Mouse (Mus musculus) brown adipose tissue, adult 24 weeks (tissue): ENCODE results near the gene Ankib1. TPM values are rescaled to one million over a fixed set of nuclear protein-coding genes. Genes with fewer than 3 reads are reported as not detected.
"Not testable (repeated sequence)": the region's sequence is repeated elsewhere in the genome, so short reads cannot be mapped to it uniquely, and the experiment has no call there.

ENCODE experiments used
- H3K27ac ChIP-seq: fragments of 200-500 bp; replicated peaks from 2 replicates; pipeline ENCODE4 v1.5.1; 2012; ENCODE audit warnings: low read depth, mild to moderate bottlenecking, low read length
- H3K4me1 ChIP-seq: fragments of 200-500 bp; 2 replicates; pipeline ENCODE4 v1.6.1; 2012; ENCODE audit warnings: low read length, mixed read lengths; ENCODE audit not compliant: control insufficient read depth, insufficient read depth, insufficient read length
- H3K4me3 ChIP-seq: fragments of 200-500 bp; 2 replicates; pipeline ENCODE4 v1.5.1; 2012; ENCODE audit warnings: low read depth, mild to moderate bottlenecking, low read length, moderate library complexity; ENCODE audit not compliant: insufficient read depth
- polyA plus RNA-seq: library from polyadenylated mRNA; stranded (reverse); fragments of >200 nt; gene quantifications from 2 replicates; pipeline ENCODE4 v1.2.4, GENCODE M21; 2012; ENCODE audit not compliant: missing spikeins, insufficient read depth, insufficient read length

Gene Ankib1
- polyA plus RNA-seq, 1 experiment, result 12.6 TPM

GRCm38 (mm10) chr5:3783947-3784681 lies 18.6 kb downstream of the Ankib1 start:
- Histone ChIP-seq H3K27ac (no peak overlapping the region), H3K4me3 (no peak overlapping the region), H3K4me1 (no peaks in the 10 kb centered on the region; the same call in 1 of the 2 replicates)

- no peak overlapping the region for H3K27ac ChIP-seq
- no peak overlapping the region for H3K4me3 ChIP-seq
These were observed 20.1 kb downstream of the Ankib1 start for GRCm38 (mm10) chr5:3782670-3783069.

GRCm38 (mm10) chr5:3772017-3772416 lies 30.7 kb downstream of the Ankib1 start:
- Histone ChIP-seq H3K4me1 (no peaks in the 10 kb centered on the region; the same call in 1 of the 2 replicates), H3K27ac (no peak overlapping the region), H3K4me3 (no peak overlapping the region)

More at GRCm38 (mm10) chr5:3782670-3783069, 20.1 kb downstream of the Ankib1 start:
- no peaks in the 10 kb centered on the region; the same call in 1 of the 2 replicates for H3K4me1 ChIP-seq

GRCm38 (mm10) chr5:3771512-3771911 lies 31.2 kb downstream of the Ankib1 start:
- H3K4me3 ChIP-seq, result no peak overlapping the region
- H3K27ac ChIP-seq, result no peak overlapping the region
- no peaks in the 10 kb centered on the region; the same call in 1 of the 2 replicates for H3K4me1 ChIP-seq

- not testable (repeated sequence) for H3K4me1 ChIP-seq, H3K4me3 ChIP-seq, H3K27ac ChIP-seq
These were observed 52.2 kb downstream of the Ankib1 start for GRCm38 (mm10) chr5:3750536-3750935.

- not testable (repeated sequence) for H3K27ac ChIP-seq, H3K4me1 ChIP-seq, H3K4me3 ChIP-seq
These were observed 69.9 kb downstream of the Ankib1 start for GRCm38 (mm10) chr5:3732846-3733245.

GRCm38 (mm10) chr5:3728820-3729219 lies 73.9 kb downstream of the Ankib1 start:
- Histone ChIP-seq H3K27ac (no peak overlapping the region), H3K4me1 (no peaks in the 10 kb centered on the region), H3K4me3 (no peak overlapping the region)

- Histone ChIP-seq H3K4me3 (no peak overlapping the region), H3K4me1 (no peaks in the 10 kb centered on the region), H3K27ac (no peak overlapping the region)
These were observed 77.2 kb downstream of the Ankib1 start for GRCm38 (mm10) chr5:3725491-3725890.

GRCm38 (mm10) chr5:3723415-3723814 lies 79.3 kb downstream of the Ankib1 start:
- Histone ChIP-seq H3K4me3 (no peak overlapping the region), H3K27ac (no peak overlapping the region), H3K4me1 (no peaks in the 10 kb centered on the region)

GRCm38 (mm10) chr5:3722873-3723272 lies 79.9 kb downstream of the Ankib1 start:
- H3K27ac ChIP-seq, result no peak overlapping the region
- no peak overlapping the region for H3K4me3 ChIP-seq
- no peaks in the 10 kb centered on the region for H3K4me1 ChIP-seq

- Histone ChIP-seq H3K27ac (no peak overlapping the region), H3K4me1 (no peaks in the 10 kb centered on the region), H3K4me3 (no peak overlapping the region)
These were observed 83.4 kb downstream of the Ankib1 start for GRCm38 (mm10) chr5:3719371-3719770.

- Histone ChIP-seq H3K4me3 (no peak overlapping the region), H3K27ac (no peak overlapping the region), H3K4me1 (no peaks in the 10 kb centered on the region)
These were observed 86.9 kb downstream of the Ankib1 start for GRCm38 (mm10) chr5:3715800-3716199.

GRCm38 (mm10) chr5:3702180-3702579 lies 100.5 kb downstream of the Ankib1 start:
- no peak overlapping the region for H3K27ac ChIP-seq
- no peaks in the 10 kb centered on the region for H3K4me1 ChIP-seq
- no peak overlapping the region for H3K4me3 ChIP-seq

GRCm38 (mm10) chr5:3700025-3700424 lies 102.7 kb downstream of the Ankib1 start:
- no peak overlapping the region for H3K4me3 ChIP-seq
- no peaks in the 10 kb centered on the region for H3K4me1 ChIP-seq
- H3K27ac ChIP-seq, result no peak overlapping the region

GRCm38 (mm10) chr5:3696031-3696430 lies 106.7 kb downstream of the Ankib1 start:
- no peak overlapping the region for H3K4me3 ChIP-seq
- no peaks in the 10 kb centered on the region for H3K4me1 ChIP-seq
- no peak overlapping the region for H3K27ac ChIP-seq

- Histone ChIP-seq H3K27ac (no peak overlapping the region), H3K4me1 (no peaks in the 10 kb centered on the region), H3K4me3 (no peak overlapping the region)
These were observed 107.5 kb downstream of the Ankib1 start for GRCm38 (mm10) chr5:3695191-3695590.
